Mouse (Mus musculus): Measurements from ENCODE around the gene Ercc4. TPM values are rescaled to one million over a fixed set of nuclear protein-coding genes. Genes with fewer than 3 reads are reported as not detected.

Gene Ercc4
- total RNA-seq, 2 experiments from 2014 or later: 8.7 to 9.2 TPM

DNA sequence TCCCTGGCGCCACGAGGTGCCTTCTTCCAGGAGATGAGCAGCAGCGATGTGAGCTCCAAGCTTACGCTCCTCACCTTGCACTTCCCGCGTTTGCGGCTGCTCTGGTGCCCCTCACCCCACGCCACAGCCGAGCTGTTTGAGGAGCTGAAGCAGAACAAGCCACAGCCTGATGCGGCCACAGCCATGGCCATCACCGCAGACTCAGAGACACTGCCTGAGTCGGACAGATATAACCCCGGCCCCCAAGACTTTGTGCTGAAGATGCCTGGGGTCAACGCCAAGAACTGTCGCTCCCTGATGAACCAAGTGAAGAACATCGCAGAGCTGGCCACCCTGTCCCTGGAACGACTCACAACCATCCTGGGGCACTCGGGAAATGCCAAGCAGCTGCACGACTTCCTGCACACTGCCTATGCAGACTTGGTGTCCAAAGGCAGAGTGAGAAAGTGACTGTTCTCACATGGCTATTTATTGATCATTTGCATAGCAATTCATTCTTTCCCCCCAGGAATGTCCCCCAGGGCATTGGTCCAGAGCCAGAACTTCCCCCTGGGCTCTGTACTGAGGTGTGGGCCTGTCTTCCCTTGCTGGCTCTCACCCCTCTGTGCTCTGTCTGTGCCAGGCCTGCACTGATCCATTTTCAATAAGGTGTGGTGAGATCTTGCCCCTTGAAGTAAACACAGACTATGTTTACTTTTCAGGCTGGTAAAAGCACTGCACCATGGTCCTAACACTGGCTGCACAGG, 38.5 kb downstream of the Ercc4 start:
- no peak for ATAC-seq (replicated peaks; ENCODE audit: poor library complexity)

DNA sequence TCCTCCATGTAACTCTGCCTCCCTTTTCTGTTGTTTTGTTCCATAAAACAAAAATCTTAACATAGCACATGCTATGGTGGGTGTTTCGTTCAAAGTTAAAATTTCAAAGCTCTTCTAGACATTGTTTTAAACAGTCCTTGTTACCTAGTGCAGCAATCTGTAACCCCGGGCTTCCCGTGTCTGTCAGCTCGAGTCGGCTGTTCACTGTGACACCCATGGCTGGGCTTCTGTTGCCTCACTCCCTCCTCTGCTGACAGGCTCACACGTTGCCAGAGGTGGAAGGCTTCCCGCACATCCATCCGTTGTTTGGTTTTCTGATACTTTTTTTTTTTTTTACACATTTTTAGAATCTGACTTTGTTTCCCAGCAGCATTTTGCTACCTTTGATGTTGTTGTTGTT, 40.5 kb downstream of the Ercc4 start:
- no peak for ATAC-seq (replicated peaks; ENCODE audit: poor library complexity)

DNA sequence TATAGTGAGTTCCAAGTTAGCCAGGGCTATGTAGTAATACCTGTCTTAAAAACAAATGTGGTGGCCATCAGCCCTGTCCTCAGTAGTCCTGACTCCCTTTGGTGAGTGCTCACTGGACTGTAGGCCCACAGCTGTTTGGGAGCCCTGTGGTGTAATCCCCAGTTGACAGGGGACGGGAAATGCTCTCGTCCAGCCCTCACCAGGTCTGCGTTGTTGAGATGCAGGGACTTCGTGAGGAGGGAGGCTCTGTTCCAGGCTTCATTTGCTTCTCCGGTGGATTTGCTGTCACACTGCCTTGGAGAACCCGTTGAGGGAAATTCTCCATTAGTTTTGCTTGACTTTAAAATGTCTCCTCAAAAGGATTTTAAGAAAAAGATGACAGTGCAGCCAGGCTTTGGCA, 41.3 kb downstream of the Ercc4 start:
- no peak for ATAC-seq (replicated peaks; ENCODE audit: poor library complexity)

DNA sequence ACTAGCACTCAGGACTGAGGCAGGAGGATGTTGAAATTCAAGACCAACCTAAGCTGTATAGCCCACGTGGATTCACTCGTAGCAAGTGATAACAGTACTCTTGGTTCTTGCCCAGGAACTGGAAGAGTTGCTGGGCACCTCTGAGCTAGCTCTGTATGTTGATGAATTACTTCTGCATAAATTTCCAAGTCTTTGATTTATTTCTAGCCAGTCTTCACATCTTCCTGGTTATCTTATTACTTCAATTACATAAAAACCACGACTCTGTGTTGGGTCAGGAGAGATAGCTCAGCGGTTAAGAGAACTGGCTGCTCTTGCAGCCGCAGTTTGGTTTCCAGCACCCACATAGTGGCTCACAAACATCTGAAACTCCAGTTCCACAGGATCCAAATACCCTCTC, 43.0 kb downstream of the Ercc4 start:
- ATAC-seq (replicated peaks; ENCODE audit: poor library complexity): peak; percentile 31; the same call in 1 of the 2 replicates

DNA sequence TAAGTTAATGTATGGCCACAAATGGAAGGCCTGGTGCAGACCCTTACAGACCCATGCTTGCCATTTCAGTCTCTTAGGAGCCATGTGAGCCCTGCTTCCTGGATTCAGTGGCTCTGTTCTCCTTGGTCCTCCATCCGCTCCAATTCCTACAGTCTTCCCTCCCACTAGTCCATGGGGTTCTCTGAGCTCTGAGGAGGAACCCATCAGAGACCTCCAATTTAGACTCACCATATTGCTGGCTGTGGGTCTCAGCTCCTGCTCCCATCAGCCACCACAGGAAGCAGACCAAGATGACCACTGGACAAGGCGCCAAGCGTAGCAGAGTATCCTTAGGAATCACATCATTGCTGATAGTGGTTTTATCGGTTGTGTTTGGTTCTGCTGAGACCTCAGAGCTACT, 43.7 kb downstream of the Ercc4 start:
- no peak for ATAC-seq (replicated peaks; ENCODE audit: poor library complexity)

DNA sequence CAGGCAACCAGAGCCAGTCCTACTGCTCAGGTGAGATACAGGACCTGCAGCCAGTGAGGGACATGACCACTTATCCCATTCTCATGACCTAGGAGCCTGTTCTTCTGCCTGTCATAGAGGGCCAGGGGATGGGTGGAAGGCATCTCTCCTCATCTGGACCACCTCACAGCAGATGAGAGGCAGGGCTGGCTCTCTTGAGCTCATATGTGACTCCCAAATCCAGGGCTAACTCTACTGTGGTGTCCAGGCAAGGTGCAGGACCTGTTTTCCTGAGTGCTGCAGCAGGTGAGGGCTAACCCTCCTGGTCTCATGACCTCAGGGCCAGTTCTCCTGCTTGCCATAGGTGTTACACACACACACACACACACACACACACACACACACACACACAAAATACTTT, 44.9 kb downstream of the Ercc4 start:
- no peak for ATAC-seq (replicated peaks; ENCODE audit: poor library complexity)

DNA sequence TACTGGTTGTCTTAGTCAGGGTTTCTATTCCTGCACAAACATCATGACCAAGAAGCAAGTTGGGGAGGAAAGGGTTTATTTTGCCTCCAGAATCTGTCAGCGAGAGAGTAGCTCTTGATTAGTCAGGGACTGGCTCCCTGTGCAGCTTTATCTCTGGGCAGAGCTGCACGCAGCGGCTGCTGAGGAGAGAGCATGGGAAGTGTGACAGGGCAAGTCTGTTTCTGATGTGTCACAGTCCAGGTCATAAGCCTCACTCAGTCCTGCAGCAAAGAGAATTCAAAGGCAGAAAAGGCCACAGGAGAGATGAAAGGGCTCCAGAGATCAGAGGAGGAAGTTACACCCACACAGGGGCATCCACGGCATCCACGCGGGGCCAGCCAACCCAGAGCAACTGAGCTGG, 47.8 kb downstream of the Ercc4 start:
- ATAC-seq (replicated peaks; ENCODE audit: poor library complexity): 0 out of 2 replicates have a peak, but pooled peaks have one; percentile 17

DNA sequence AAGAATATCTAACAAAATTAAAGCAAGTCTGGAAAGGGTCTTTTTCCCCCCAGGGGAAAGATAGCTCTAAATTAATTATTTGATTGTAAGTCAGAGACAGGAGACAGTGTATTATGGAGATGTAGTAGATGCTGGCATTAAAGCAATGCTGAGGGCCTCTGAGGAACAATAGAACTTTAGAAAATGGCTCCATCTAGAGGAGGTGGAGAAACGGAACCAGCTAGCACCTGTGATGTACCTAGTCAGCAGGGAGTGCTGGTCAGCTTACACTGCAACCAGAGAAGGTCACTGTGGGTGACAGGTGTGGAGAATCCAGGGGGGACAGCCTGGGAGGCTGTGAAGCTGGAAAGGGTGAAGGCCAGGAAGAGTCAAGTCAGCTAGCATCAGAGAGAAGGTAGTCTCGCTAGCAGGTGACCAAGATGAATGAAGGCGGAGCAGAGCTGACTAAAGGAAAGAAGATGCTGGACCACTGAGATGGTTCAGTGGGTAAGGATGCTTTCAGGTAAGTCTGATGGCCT, 48.7 kb downstream of the Ercc4 start:
- ATAC-seq (replicated peaks; ENCODE audit: poor library complexity): no peak

DNA sequence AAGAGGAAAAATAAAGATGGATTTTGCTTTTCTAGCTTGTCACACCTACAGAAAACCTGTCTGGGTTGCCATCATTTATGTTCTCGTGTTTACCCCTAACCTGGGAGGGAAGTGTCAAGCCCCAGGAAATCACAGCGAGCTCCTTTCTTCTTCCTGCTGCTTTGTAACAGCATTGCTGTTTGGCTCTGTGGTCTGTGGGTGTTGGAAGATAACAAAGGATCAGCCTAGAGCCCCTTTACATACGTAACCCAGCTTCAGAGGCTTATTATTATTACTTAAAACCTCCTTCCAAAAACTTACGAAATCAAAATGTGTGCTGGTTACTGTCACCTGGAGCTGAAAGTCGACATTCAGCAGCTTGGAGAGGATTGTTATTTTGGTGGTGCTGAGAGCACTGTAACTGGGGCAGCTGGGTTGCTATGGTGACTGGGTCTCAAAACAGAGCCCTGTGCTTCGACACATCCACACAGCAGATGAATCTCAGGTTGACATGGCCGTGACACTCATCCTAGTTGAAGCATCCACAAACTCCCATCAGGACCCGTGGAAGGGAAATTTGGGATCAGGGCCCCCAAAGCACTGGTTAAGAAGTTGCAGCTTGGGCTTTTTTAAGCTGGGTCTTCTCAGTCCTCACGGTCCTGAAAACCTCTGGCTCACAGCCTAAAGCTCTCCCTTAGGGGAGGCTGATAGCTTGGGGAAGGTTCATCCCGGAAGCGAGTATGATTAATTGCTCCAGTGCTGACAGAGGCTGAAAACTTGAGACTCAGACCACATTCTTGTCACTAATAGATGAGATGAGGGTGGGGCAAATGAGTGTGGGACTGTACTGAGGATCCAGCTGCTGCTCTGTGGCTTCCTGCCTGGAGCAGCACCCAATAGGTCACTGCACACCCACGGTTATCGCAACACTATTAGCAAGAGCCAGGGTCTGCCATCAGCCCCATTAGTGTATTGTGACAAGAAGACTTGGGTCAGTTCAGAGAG, 49.7 kb downstream of the Ercc4 start:
- peak; percentile 56 for ATAC-seq (replicated peaks; ENCODE audit: poor library complexity)

DNA sequence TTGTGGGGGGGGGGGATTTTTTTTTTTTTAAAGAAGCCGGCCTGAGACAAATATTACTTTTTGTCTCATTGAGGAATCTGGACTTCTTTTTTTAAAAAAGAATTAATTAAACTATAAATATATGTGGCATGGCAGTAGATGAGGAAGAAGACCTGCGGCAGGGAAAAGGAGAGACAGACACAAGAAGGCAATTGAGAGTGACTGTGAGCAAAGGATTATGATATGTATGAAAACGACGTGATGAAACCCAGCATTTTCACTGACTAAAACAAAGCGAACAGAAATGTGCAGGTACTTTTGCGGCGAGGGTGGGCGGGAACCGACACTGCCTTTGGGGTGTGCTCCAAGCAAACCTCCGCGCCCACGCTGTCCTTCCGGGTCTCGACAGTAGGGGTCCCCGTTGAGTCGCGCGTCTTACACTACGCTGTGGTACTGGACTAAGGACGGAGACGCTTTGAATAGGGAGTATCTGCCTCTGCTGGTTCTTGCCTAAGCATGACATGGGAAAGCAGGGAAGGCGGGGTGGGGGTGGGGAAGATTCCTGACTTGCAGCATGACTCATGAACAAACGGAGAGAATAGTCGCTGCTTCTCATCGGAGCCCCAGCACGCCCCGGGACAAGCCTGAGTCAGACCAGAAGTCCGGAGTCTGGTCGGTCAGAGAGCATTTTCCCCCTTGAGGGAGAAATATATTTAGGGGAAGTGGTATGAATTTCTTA, 50.6 kb downstream of the Ercc4 start:
- ATAC-seq (replicated peaks; ENCODE audit: poor library complexity): peak; percentile 94

DNA sequence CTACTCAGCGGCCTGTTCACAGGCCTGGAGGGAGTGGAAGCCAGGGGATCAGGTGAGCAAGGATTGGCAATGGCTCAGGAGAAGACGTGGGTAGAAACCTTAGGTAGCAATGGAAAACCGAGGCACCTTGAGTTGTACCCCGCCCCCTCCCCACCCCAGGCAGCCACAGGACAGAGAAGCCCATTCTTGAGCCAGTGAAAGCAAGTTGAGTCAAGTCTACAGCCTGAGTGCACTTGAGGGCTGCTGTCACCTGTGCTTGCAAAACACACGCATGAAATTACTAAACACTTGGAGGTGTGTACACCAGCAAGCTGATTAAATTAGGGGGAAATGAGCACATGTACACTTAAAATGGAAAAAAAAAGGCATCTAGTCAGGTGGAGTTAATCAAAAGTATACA, 52.0 kb downstream of the Ercc4 start:
- ATAC-seq (replicated peaks; ENCODE audit: poor library complexity): no peak

DNA sequence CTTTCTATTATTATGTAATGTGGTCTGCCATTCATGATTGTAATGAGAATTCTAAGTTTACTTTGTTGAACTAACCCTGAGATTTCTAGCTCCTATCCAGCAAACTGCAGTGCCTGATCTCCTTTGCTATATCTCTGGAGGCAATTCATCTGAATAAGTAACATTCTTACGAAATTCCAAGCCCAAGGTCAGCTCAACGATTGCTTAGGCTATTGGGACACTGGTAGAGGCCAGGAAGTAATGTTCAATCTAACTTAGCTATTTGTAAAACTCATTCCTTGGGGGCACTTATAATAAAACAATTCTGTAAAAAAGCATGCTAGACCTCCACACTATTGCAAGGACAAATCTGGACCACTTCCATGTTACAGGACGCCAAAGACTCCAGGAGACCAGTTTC, 58.2 kb downstream of the Ercc4 start:
- ATAC-seq (replicated peaks; ENCODE audit: poor library complexity): no peak

DNA sequence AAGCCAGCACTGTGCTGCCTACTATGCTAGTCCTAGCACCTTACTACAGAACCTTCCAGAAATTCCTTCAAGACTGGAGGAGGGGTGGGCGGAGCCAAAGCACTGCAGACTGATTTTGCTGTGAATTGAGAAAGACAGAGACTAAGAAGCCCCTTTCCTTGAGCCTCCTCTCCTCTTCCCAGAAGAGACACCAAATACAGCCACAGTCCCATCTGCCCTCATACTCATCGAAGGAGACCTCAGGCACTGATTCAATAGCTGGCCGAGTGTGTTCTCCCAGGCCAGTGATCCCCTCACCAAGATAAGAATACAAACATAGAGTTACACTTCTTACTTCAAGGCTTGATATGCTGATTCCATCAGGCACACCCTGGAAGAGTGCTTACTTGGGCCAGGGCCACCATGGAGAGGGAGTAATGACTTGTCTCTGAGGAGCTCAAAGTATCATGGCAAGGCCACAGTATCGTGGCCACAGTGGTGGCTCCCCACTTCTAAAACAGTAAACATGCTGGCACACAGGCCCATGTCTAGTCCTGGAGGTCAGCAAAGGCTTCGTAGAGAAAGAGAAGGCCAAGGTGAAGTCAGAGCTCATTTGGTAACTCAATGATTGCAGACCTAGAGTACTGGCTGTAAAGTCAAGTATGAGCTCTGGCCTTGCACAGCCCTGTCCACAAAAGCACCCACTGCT, 63.7 kb downstream of the Ercc4 start:
- ATAC-seq (replicated peaks; ENCODE audit: poor library complexity): no peak

DNA sequence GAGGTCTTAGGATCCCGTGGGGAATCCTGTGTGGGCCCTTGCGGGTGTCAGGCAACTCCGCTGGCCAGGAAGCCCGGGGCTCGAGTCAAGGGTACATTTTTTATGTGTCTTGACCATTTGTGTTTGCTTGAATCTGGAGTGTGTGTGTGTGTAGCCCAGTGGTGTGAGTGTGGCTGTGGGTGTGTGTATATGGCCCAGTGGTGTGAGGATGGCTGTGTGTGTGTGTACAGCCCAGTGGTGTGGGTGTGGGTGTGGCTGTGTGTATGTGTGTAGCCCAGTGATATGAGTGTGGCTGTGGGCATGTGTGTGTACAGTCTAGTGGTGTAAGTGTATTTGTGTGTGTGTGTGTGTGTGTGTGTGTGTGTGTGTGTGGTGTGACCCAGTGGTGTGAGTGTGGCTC, 73.0 kb downstream of the Ercc4 start:
- ATAC-seq (replicated peaks; ENCODE audit: poor library complexity): no peak

DNA sequence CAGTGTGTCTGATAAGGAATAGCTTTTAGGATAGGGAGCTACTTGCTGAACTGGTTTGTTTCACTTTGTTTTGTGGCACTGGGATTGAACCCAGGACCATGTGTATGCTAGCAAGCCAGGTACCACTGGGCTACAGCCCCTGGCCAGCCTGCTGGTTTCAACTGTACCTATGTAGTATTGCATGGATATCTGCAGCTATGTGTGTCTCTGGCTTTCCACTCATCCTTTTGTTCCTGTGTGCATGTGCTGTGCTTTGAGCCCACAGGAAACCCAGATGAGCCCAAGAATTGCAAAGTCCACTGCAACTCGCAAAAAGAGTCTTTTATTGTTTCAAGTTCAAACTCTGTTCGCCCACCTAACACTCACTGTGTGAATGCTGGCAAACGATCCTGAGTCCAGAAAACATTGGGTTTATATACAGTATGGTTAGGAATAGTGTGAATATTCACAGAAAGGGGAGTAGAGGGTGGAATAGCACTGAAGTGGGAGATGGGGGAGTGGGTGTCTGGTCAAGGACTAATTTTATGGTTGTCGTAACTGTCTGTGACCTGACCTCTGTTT, 73.8 kb downstream of the Ercc4 start:
- ATAC-seq (replicated peaks; ENCODE audit: poor library complexity): no peak

DNA sequence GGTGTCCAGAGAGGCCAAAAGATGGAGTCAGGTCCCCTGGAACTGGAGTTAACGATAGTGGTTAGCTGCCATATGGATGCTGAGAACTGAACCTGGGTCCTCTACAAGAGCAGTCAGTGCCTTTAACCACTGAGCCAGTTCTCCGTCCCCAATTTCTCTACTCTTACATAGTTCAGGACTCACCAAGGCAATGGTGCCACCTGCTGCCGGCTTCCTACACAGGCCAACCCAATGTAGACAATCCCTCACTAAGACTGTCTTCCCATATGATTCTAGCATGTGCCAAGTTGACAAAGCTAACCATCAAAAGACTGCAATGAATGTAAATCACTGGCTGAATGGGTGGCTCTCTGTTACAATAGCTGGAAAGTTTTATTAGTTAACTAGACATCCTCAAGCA, 74.9 kb downstream of the Ercc4 start:
- no peak for ATAC-seq (replicated peaks; ENCODE audit: poor library complexity)

DNA sequence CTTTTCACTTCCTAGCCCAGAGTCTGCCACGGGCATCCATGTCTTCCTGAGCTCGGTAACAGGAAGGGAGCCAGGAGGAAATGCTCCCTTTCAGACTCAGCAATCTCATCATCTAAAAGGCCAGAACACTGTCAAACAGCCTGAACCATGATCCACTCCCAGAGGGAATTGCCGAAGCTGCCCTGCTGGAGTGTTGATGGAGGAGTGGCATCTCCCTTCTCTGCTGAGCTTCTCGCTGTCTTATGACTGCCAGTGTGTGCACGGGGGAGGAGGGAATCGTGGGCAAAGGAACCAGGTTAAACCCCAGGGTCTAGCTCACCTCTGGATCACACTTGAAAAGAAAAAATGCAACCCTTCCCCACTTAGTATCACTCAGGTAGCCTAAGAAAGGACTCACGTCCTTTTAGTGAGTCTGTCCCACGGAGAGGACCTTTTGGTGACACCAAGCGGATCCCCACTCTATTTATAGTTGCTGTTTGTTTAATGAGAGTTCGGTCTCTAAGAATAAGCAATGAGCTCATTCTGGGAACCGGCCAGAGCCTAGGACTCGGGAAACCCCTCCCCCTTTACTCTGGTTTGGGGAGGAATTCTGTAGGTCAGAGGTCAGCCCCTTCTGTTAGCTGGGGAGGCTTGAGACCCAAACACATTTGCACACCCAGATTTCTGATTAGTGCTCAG, 80.1 kb downstream of the Ercc4 start:
- no peak for ATAC-seq (replicated peaks; ENCODE audit: poor library complexity)

DNA sequence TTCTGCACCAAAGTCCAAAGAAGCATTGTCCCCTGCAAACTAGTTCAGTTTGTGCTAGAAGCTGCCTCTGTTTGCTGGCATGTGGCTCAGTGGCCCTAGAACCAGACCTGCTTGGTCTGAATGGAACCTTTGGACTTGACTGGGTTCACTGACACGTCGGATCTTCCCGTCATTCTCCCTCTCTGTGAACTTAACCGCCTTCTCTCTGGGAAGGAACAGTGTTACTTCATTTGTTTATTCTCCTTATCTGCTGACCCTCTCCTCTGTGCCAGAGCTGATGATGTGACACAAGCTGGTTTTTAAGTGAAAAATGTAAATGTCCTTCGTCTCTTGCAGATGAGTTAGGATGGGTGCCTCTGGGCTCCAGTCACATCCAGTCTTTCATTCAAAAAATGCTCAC, 81.0 kb downstream of the Ercc4 start:
- ATAC-seq (replicated peaks; ENCODE audit: poor library complexity): no peak

DNA sequence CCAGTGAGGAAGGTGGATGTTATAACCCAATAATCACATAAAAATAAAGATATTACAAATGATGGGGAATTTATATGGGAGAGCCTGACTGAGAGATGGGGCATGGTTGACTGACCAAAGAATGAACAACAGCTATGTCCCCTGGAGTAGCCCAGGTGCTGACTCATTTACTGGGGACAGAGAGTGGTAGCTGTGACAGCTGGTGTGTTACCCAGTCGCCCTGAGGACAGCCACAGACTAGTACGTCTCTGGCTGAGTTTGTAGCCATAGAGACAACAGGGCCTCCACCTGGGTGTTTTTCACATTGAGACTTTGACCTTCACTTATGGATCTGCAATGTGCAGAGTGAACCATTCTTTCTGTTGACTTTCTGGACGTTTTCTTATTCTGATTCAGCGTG, 81.7 kb downstream of the Ercc4 start:
- ATAC-seq (replicated peaks; ENCODE audit: poor library complexity): no peak

DNA sequence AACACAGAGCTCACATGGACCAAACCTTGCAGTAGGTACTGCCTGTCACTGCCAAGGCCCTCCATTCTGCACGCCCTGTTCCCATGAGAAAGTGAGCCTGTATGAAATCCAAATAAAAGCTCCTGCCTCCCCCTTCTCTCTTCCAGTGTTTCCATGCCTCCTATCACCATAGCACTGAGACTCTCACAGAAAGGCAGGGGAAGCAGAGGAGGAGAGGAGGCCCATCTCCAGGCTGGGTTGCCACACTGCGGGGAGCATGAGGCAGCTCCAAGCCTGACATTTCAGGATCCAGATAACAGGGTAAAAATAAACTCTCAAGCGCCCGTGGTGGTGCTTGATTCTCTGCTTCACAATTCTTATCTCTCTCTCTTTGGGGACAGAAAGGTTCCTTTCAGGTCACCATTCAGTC, 84.2 kb downstream of the Ercc4 start:
- no peak for ATAC-seq (replicated peaks; ENCODE audit: poor library complexity)
